16 mouse cellular contexts compared by ENCODE assay signal in genomic region chr5:81359560-81359959, GRCm38 (mm10).
DNase-seq lines count a peak whose midpoint lies in the region; ATAC-seq and TF ChIP-seq lines count a peak whose summit lies in the region.
"Had no signal": no experiment of that assay in that cellular context is flagged by ENCODE, and none has a peak within 500 bp of the region (broad histone marks: within the 10 kb centered on the region; RNA-seq: fewer than 3 reads in every experiment).

No protein-coding gene starts in this region.

- peaks cover 0 to 3% of the 10 kb centered on the region in 2 experiments; a peak in 2 of 4 replicates for H3K4me1 ChIP-seq in ES-E14 (ENCODE audit: control insufficient read depth in 2 of 2, insufficient read depth in 2 of 2, low read length in 2 of 2, poor library complexity in 1 of 2)
- H3K4me1 ChIP-seq in forebrain, embryonic 14.5 days (ENCODE audit: control insufficient read depth, insufficient read depth, low read length): peaks cover 4% of the 10 kb centered on the region; the same call in 1 of the 2 replicates
- H3K4me1 ChIP-seq in midbrain, embryonic 12.5 days: peaks cover 5% of the 10 kb centered on the region; the same call in 1 of the 2 replicates
- no peaks in the 10 kb centered on the region for H3K4me1 ChIP-seq in intestine, postnatal 0 days (replicated peaks; ENCODE audit: control insufficient read depth, insufficient read depth, low read length)
- H3K4me1 ChIP-seq: embryonic facial prominence, embryonic 13.5 days; heart, embryonic 13.5 days; limb, embryonic 10.5 days; liver, embryonic 15.5 days had no signal

- no peak overlapping the region for H3K4me3 ChIP-seq in ES-E14 (ENCODE audit: insufficient read depth in 1 of 2, low read depth in 1 of 2, low read length in 2 of 2, poor library complexity in 1 of 2, severe bottlenecking in 1 of 2)
- no peak overlapping the region for H3K4me3 ChIP-seq in forebrain, embryonic 14.5 days (ENCODE audit: low read depth, low read length)
- no peak overlapping the region for H3K4me3 ChIP-seq in midbrain, embryonic 12.5 days
- no peak overlapping the region for H3K4me3 ChIP-seq in intestine, postnatal 0 days (ENCODE audit: low read depth, low read length)
- H3K4me3 ChIP-seq: embryonic facial prominence, embryonic 13.5 days; heart, embryonic 13.5 days; limb, embryonic 10.5 days; liver, embryonic 15.5 days had no signal

- H3K4me2 ChIP-seq in forebrain, embryonic 14.5 days (ENCODE audit: low read length): no peak overlapping the region
- H3K4me2 ChIP-seq in midbrain, embryonic 12.5 days (replicated peaks): no peak overlapping the region
- H3K4me2 ChIP-seq in intestine, postnatal 0 days (replicated peaks; ENCODE audit: low read depth): no peak overlapping the region
- H3K4me2 ChIP-seq: embryonic facial prominence, embryonic 13.5 days; heart, embryonic 13.5 days; liver, embryonic 15.5 days had no signal

- no peak overlapping the region for H3K27ac ChIP-seq in ES-E14 (ENCODE audit: insufficient read depth, low read depth, low read length, poor library complexity, severe bottlenecking)
- no peak overlapping the region for H3K27ac ChIP-seq in forebrain, embryonic 14.5 days (ENCODE audit: low read depth, low read length)
- no peak overlapping the region for H3K27ac ChIP-seq in midbrain, embryonic 12.5 days (replicated peaks)
- no peak overlapping the region for H3K27ac ChIP-seq in intestine, postnatal 0 days (ENCODE audit: low read depth, low read length)
- H3K27ac ChIP-seq: embryonic facial prominence, embryonic 13.5 days; heart, embryonic 13.5 days; limb, embryonic 10.5 days; liver, embryonic 15.5 days had no signal

- H3K9me3 ChIP-seq in ES-E14 (ENCODE audit: control insufficient read depth, insufficient read depth, low read depth, low read length): no peaks in the 10 kb centered on the region
- no peaks in the 10 kb centered on the region for H3K9me3 ChIP-seq in forebrain, embryonic 14.5 days (replicated peaks; ENCODE audit: control insufficient read depth, low read length)
- no peaks in the 10 kb centered on the region for H3K9me3 ChIP-seq in midbrain, embryonic 12.5 days
- no peaks in the 10 kb centered on the region for H3K9me3 ChIP-seq in intestine, postnatal 0 days (ENCODE audit: control insufficient read depth)
- H3K9me3 ChIP-seq: embryonic facial prominence, embryonic 13.5 days; heart, embryonic 13.5 days; limb, embryonic 10.5 days; liver, embryonic 15.5 days had no signal

- 5% methylated on average over 2 of the region's 2 CpGs for WGBS in forebrain, embryonic 14.5 days
- 22% methylated on average over 2 of the region's 2 CpGs for WGBS in midbrain, embryonic 12.5 days
- WGBS in intestine, postnatal 0 days: 76% methylated on average over 2 of the region's 2 CpGs

- no peak for TF ChIP-seq CTCF in intestine, postnatal 0 days (IDR thresholded peaks at IDR 0.05; ENCODE audit: low read depth)

- 0 out of 2 replicates have a peak, but pooled peaks cover 3% of the 10 kb centered on the region for H3K27me3 ChIP-seq in forebrain, embryonic 14.5 days (replicated peaks; ENCODE audit: control insufficient read depth, insufficient read depth, low read length)
- H3K27me3 ChIP-seq in midbrain, embryonic 12.5 days: no peaks in the 10 kb centered on the region
- no peaks in the 10 kb centered on the region for H3K27me3 ChIP-seq in intestine, postnatal 0 days (replicated peaks; ENCODE audit: control insufficient read depth, insufficient read depth, low read length)
- H3K27me3 ChIP-seq: embryonic facial prominence, embryonic 13.5 days; heart, embryonic 13.5 days; liver, embryonic 15.5 days had no signal

- in situ Hi-C loops in ES-E14 (cut with MboI; ENCODE audit: low sequenced_read_pairs in 2 of 2, unreplicated experiment in 2 of 2): no loop called here

- DNase-seq in ES-CJ7 (ENCODE audit: low read depth, low spot score) (peak; percentile 59), ES-E14 (ENCODE audit: low read depth, low spot score) (peak; percentile 15)
- peak; percentile 92 for DNase-seq in forebrain, embryonic 14.5 days (ENCODE audit: low spot score)
- DNase-seq in adrenal gland, postnatal 14 days: no peak
- no peak for DNase-seq in urinary bladder, postnatal 14 days (ENCODE audit: low spot score)
- no peak for DNase-seq in kidney, postnatal 25 days
- DNase-seq: adrenal gland, postnatal 10 days; gastrocnemius, postnatal 36 days; kidney, postnatal 10 days; thymus, postnatal 4 days had no signal

- peak; percentile 95 for ATAC-seq in forebrain, embryonic 14.5 days
- ATAC-seq in midbrain, embryonic 12.5 days (ENCODE audit: low FRiP score, low read depth): peak; percentile 73
- ATAC-seq in intestine, postnatal 0 days: no peak

- H3K36me3 ChIP-seq in ES-E14 (ENCODE audit: control insufficient read depth, insufficient read depth, low read length, poor library complexity, severe bottlenecking): no peaks in the 10 kb centered on the region
- no peaks in the 10 kb centered on the region for H3K36me3 ChIP-seq in forebrain, embryonic 14.5 days (ENCODE audit: control insufficient read depth, insufficient read depth, low read length)
- no peaks in the 10 kb centered on the region for H3K36me3 ChIP-seq in midbrain, embryonic 12.5 days
- no peaks in the 10 kb centered on the region for H3K36me3 ChIP-seq in intestine, postnatal 0 days (ENCODE audit: control insufficient read depth, insufficient read depth)
- H3K36me3 ChIP-seq: embryonic facial prominence, embryonic 13.5 days; heart, embryonic 13.5 days; limb, embryonic 10.5 days; liver, embryonic 15.5 days had no signal

- H3K9ac ChIP-seq in ES-E14 (ENCODE audit: insufficient read depth, low read depth, low read length, poor library complexity, severe bottlenecking): no peak overlapping the region
- no peak overlapping the region for H3K9ac ChIP-seq in forebrain, embryonic 14.5 days (ENCODE audit: low read length)
- H3K9ac ChIP-seq in midbrain, embryonic 12.5 days (replicated peaks): no peak overlapping the region
- no peak overlapping the region for H3K9ac ChIP-seq in intestine, postnatal 0 days (ENCODE audit: low read depth, low read length)
- H3K9ac ChIP-seq: embryonic facial prominence, embryonic 13.5 days; heart, embryonic 13.5 days; liver, embryonic 15.5 days had no signal

TF ChIP-seq in ES-E14, 5 proteins besides CTCF, POLR2A, EP300 and RAD21:
- TF ChIP-seq HCFC1 (IDR thresholded peaks at IDR 0.05; ENCODE audit: borderline replicate concordance, insufficient read depth, low read length) (no peak), CHD2 (IDR thresholded peaks at IDR 0.05; ENCODE audit: low read depth, low read length) (no peak), ZNF384 (IDR thresholded peaks at IDR 0.05; ENCODE audit: low read depth, low read length) (no peak), ZC3H11A (IDR thresholded peaks at IDR 0.05; ENCODE audit: borderline replicate concordance, low read depth, low read length) (no peak), MAFK (IDR thresholded peaks at IDR 0.05; ENCODE audit: insufficient read depth, low read depth, low read length) (no peak)

Comparison
In these comparisons a context has a peak if more than half of its experiments do, and no peak if none do; other contexts are left out.
1. DNase-seq: peak in ES-CJ7 (single experiment), ES-E14 (single experiment) and forebrain, embryonic 14.5 days (single experiment); none in adrenal gland, postnatal 14 days (single experiment), urinary bladder, postnatal 14 days (single experiment) and kidney, postnatal 25 days (0 of 2).